Mouse (Mus musculus) c-Kit-positive CD71-positive TER-119-positive erythroid progenitor cells, embryonic 14.5 days (primary cell): ENCODE measurements at regions not wholly inside any gene's neighbourhood (a gene's known extent, or its start where the extent isn't known, plus 50 kb on each side); places are given as distances from the start of the nearest gene placed in this dataset.

Source experiments
- DNase-seq: peaks from one replicate; pipeline ENCODE4 v3.0.0-alpha.2; 2013; ENCODE audit warnings: low spot score

DNA sequence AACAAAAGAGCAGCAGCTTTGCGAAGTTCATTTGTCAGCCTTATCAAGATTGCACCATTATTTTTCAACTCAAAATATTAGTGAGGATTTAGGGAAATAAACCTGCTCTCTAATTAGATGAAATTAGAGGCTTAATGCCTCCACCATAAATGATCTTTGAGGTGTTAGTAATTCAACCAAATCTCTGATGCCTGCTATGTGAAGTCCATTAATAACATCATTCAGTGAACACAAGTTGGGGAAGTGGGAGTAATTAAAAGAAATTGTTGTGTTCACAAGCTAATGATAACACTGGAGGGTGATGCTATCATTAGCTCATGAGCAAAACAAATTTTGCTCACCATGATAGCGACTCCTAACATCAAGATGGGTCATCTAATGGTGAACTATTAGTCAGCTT, 246.0 kb downstream of the Ttc6 start:
- DNase-seq: no peak

- DNase-seq: no peak
Observed at GRCm38 (mm10) chr12:57823809-57824208, 259.9 kb downstream of the Ttc6 start.

DNA sequence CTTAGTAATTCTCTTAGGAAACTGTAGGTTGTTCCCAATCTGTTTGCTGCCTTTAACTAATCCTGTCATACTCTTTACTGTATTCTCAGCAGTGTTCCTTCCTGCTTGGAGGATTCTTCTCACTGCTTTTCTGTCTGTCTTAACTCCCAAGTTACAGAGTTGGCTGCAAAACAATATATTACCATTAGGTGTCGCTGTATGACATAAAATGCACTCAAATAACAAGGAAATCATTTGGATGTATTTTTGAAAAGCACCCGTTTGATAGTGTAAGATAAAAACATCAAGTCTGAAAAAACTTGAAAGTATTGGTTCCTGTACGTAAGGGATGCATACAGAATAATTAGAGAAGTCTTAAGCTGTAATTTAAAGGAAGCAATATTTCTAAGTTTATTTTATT, 261.8 kb downstream of the Ttc6 start:
- DNase-seq: peak; percentile 16

DNA sequence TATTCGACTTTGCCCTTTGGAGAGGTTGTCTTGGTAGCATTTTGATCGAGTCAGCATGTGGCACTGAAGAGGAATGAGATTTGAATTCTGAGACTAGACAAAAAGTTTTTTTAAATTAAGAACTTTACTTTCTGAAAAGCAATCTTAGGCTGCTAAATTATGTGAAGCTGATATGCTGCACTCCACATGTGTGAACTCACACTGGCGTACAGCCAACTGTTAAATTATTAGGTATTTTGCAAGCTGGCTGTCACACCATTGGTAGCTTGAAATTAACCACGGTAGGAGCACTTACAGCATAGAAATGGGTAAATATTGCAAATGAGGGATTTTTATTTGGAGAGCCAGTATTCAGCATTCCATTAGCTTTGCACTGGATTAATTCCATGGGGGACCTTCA, 278.9 kb downstream of the Ttc6 start:
- DNase-seq: no peak

GRCm38 (mm10) chr12:57871028-57871427, 307.1 kb downstream of the Ttc6 start:
- no peak for DNase-seq

GRCm38 (mm10) chr12:57890783-57891478, 320.6 kb upstream of the Sstr1 start:
- no peak for DNase-seq

GRCm38 (mm10) chr12:57891556-57891955, 320.0 kb upstream of the Sstr1 start:
- no peak for DNase-seq

GRCm38 (mm10) chr12:57897751-57898250, 313.8 kb upstream of the Sstr1 start:
- DNase-seq: no peak

DNA sequence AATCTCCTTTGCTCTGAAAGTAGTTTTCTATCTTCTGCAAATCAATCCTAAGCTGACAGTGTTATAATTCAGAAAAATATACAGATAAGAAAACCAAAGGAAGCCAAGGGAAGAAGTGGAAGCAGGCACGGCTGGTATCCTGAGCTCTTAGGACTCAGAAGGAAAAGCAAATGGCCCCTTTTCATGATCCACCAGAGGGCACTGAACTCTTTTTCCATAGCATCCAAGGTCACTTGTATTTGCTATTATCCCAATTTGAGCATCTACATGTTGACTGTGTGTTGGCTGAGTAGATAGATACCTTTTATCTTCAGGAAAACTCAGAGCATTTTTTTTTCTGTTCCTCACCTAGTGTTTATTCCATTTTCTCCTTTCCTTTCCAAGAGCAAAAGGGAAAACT, 306.9 kb upstream of the Sstr1 start:
- DNase-seq: no peak

DNA sequence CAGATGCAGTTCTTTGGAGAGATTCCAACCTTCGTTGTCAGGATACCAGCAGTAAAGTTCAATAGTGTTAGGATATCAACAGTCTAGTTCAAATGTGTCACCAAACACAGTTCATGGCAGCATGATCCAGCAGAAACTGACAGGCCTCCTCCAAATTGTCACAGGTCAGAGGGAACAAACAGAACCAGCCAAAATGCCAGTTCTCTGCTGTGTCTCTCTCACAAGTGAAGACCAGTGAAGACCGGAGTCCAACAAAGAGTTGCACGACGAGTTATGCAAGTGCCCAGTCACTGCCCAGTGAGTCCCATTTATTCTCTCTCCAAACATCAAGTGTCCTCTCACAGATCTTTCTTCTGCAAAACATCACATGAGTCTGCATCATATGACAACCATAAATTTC, 293.4 kb upstream of the Sstr1 start:
- DNase-seq: no peak

- DNase-seq: no peak
Observed at GRCm38 (mm10) chr12:57922031-57922430, 289.5 kb upstream of the Sstr1 start.

GRCm38 (mm10) chr12:57924422-57924821, 287.1 kb upstream of the Sstr1 start:
- DNase-seq: no peak

GRCm38 (mm10) chr12:57926886-57927285, 284.7 kb upstream of the Sstr1 start:
- no peak for DNase-seq

GRCm38 (mm10) chr12:57928030-57928429, 283.5 kb upstream of the Sstr1 start:
- DNase-seq: no peak

DNA sequence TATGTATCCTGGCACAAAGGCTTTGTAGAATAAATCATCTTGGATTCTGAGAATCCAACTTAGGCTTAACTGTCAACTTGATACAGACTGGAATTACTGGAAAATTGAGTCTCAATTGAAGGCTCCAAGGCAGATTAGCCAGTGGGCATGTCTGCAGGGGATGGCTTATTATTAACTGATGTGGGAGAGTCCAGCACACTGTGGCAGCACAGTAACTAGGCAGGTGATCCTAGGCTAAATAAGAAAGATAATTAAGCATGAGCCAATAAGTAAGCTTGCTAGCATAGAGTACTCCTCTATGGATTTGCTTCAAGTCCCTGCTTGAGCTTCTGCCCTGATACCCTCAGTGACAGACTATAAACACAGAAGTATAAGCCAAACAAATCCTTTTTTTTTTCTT, 279.7 kb upstream of the Sstr1 start:
- no peak for DNase-seq

- no peak for DNase-seq
Observed at GRCm38 (mm10) chr12:57949886-57950285, 261.7 kb upstream of the Sstr1 start.

DNA sequence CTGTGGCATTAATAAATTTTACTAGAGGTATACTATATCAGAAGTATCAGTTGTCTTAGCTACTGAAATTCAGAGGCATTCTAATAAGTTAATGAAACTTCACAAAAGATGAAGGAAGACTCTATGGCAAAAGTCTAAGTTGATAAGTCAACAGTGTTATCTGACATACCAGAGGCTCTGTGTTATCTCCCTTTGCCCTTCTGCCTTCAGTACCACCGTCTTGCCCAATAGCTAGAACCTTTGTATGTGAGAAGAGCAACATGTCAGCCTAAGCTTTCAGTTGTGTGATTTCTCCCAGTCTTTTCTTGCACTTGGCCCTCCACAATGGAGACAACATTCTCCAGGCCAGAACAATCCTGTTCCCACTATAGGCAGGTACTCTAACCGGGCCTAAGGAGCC, 253.0 kb upstream of the Sstr1 start:
- DNase-seq: no peak

GRCm38 (mm10) chr12:57960171-57960570, 251.4 kb upstream of the Sstr1 start:
- no peak for DNase-seq

DNA sequence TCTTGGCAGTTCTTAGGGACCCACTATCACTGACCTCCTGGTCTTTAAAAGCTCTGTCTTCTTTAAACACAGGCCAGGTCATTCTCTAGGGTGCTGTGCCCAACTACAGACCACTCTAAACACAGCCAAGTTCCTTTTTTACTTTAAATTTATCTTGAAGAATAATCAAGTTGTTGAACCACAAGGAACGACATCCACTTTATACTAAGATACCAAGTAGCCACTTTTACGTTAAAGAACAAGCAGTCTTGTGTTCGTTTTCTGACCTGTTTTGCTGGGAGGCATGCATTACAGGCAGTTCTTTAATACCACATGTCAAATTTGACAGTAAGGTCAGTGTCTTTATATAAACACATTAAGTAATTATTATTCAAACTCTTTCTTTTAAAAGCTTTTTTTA, 242.4 kb upstream of the Sstr1 start:
- DNase-seq: no peak

DNA sequence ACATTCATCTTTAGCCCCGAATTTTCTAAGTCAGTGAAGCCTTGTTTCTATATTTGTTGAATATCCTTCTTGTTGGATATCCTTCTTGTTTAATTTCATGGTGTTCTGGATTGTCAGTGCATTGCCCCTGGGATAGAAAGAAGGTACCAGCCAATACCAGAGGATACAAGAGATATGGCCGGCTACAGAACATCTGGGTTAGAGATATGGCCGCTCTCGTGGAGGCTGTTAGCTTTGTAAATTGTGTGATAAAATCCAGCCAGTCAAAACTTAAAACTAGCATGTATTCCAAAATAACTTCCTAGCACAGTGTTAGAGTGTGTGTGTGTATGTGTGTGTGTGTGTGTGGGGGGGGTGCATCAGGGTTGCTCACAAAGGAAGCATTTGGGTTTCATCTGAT, 241.4 kb upstream of the Sstr1 start:
- no peak for DNase-seq

- DNase-seq: no peak
Observed at GRCm38 (mm10) chr12:57972484-57972883, 239.1 kb upstream of the Sstr1 start.
